Mouse (Mus musculus): ENCODE results near the gene Ppp2r5c.

Gene Ppp2r5c

GRCm38 (mm10) chr12:110610713-110611112 is 163.8 kb downstream of the Ppp2r5c start:
- no peak for DNase-seq (ENCODE audit: low read depth)

GRCm38 (mm10) chr12:110630056-110630455 is 183.1 kb downstream of the Ppp2r5c start:
- no peak for DNase-seq (ENCODE audit: low read depth)
